Mouse (Mus musculus) bone marrow, adult 2 months (tissue): Measurements from ENCODE around the gene Zbed6. TPM values are rescaled to one million over a fixed set of nuclear protein-coding genes. Genes with fewer than 3 reads are reported as not detected.
A peak's percentile ranks its signal among the peaks of the same experiment; 100 is the strongest.

Experiments used
- H3K27ac ChIP-seq: fragments of 200-500 bp; 2 replicates; pipeline ENCODE4 v1.5.1; 2012; ENCODE audit warnings: low read depth, mild to moderate bottlenecking, control low read depth, inconsistent platforms, low read length; ENCODE audit not compliant: control insufficient read depth, poor library complexity, insufficient read depth
- H3K4me1 ChIP-seq: fragments of 200-500 bp; 2 replicates; pipeline ENCODE4 v1.6.1; 2011; ENCODE audit warnings: low read length; ENCODE audit not compliant: control insufficient read depth, insufficient read depth
- H3K4me3 ChIP-seq: fragments of 200-500 bp; replicated peaks from 2 replicates; pipeline ENCODE3; 2011; ENCODE audit warnings: mild to moderate bottlenecking, low read depth, low read length, control low read depth; ENCODE audit not compliant: control insufficient read depth
- CTCF ChIP-seq: fragments of 200-500 bp; IDR thresholded peaks from 2 replicates; pipeline ENCODE4 v1.5.1; 2011; ENCODE audit warnings: low read length, control low read depth; ENCODE audit not compliant: control insufficient read depth, insufficient read depth
- POLR2A ChIP-seq: fragments of 200-500 bp; IDR thresholded peaks from 2 replicates; pipeline ENCODE4 v1.6.1; 2011; ENCODE audit warnings: low read depth, mild to moderate bottlenecking, control low read depth, low read length, borderline replicate concordance; ENCODE audit not compliant: control insufficient read depth
- WGBS: fragments of 180-500 bp; shearing (Covaris S2); methylation state at CpG from one replicate; pipeline ENCODE4 v1.1.7; 2018; 5-methylcytosine and 5-hydroxymethylcytosine counted together
- polyA plus RNA-seq: library from polyadenylated mRNA; stranded (reverse); fragments of >200 nt; gene quantifications from 2 replicates; pipeline ENCODE4 v1.2.4, GENCODE M21; 2011; ENCODE audit warnings: low replicate concordance; ENCODE audit not compliant: missing spikeins, insufficient read depth, insufficient read length

Zbed6 gene
- polyA plus RNA-seq, 1 experiment, result not detected

- 76% methylated on average over 8 of the region's 8 CpGs for WGBS
- H3K4me1 ChIP-seq, result no peaks in the 10 kb centered on the region
- TF ChIP-seq POLR2A (no peak), CTCF (no peak)
- H3K4me3 ChIP-seq, result no peak overlapping the region
- H3K27ac ChIP-seq, result no peak overlapping the region
Observed at GRCm38 (mm10) chr1:133618311-133618710, 42.4 kb downstream of the Zbed6 start.

DNA sequence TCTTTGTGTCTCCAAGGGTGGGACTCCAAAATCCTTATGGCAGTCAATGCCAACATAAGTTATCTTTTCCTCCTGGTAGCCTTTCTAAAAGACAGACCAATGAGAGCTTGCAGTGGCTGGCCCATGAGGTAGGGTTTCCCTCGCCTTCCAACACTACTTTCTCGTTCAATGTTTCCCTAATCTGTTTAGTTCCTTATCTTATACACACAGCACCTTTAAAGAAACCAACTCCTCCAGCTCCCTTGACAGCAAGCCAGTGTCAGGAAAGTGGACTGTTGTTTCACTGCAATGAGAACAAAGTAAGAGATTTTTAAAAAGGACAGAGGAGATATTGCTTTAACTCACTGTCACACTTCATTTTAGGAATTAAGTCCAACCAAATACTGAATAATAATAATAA, 42.8 kb downstream of the Zbed6 start:
- 38% methylated on average over 2 of the region's 2 CpGs for WGBS
- no peak for TF ChIP-seq POLR2A
- TF ChIP-seq CTCF, result no peak
- no peak overlapping the region for H3K4me3 ChIP-seq
- H3K27ac ChIP-seq, result no peak overlapping the region
- no peaks in the 10 kb centered on the region for H3K4me1 ChIP-seq

DNA sequence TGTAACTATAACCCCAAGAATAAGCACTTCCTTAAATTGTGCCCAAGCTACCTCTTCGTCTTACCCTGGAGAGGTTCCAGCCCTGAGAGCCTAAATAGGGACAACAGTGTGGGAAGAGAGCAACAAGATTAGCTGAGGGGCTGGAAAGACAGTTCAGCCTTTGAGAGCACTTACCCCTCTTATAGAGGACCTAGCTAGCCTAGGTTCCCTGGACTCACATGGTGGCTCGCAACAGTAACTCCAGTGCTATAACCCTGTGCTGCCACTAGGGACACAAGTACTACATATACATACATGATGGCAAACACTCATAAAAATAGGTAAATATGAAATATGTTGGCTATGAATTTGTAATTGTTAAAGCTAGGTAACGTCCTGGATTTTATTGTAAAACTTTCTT, 46.9 kb downstream of the Zbed6 start:
- no peak overlapping the region for H3K4me3 ChIP-seq
- WGBS, result 62% methylated on average over 3 of the region's 3 CpGs
- TF ChIP-seq CTCF (peak; percentile 36; the same call in 1 of the 2 replicates), POLR2A (no peak)
- no peak overlapping the region for H3K27ac ChIP-seq
- no peaks in the 10 kb centered on the region for H3K4me1 ChIP-seq

DNA sequence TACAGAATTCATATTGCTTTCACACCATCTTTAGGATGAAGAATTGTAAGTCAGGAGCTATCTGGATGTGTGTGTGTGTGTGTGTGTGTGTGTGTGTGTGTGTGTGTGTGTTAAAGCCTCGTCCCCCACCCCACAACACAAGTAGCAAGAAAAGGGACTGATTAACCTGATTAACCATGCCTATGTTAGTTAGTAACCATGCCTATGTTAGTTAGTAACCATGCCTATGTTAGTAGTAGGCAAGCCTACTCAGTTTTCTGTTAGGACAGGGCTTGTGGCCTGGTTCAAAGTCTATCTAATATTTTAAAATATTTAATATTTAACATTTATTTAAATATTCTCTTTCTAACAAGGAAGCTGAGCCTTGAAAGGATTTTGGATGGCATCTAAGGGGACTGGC, 49.2 kb downstream of the Zbed6 start:
- H3K27ac ChIP-seq, result no peak overlapping the region
- H3K4me3 ChIP-seq, result no peak overlapping the region
- TF ChIP-seq POLR2A (no peak), CTCF (no peak)
- no peaks in the 10 kb centered on the region; the same call in 1 of the 2 replicates for H3K4me1 ChIP-seq
- 89% methylated on average over 1 of the region's 1 CpGs for WGBS

DNA sequence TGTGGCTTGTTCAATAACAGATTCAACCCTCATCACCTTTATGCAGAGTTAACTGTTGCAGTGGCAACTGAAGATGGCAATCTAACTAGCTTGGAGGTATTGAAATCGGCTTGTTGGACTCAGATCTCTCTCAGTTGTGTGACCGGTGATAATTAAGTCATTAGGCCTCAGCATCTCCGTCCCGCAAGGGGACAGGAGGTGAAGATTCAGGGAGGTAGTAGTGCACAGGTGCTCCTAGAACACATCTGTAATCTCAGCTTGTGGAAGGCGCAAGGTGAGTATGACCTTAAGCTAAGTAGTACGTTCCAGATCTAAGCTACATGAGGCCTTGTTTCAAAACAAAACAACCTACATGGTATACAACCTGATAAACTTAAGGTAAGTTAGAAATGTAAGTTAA, 50.1 kb downstream of the Zbed6 start:
- no peak overlapping the region for H3K4me3 ChIP-seq
- H3K4me1 ChIP-seq, result no peaks in the 10 kb centered on the region; the same call in 1 of the 2 replicates
- H3K27ac ChIP-seq, result no peak overlapping the region
- TF ChIP-seq CTCF (no peak), POLR2A (no peak)
- 56% methylated on average over 6 of the region's 6 CpGs for WGBS

GRCm38 (mm10) chr1:133609771-133610502, 50.7 kb downstream of the Zbed6 start, which contains the start of gene Snrpe:
TSS of gene Snrpe (minus strand) at chr1:133610291.
- Histone ChIP-seq H3K4me3 (peak within 1 kb of the TSS; percentile 91), H3K27ac (peak within 1 kb of the TSS; percentile 83), H3K4me1 (no peaks in the 10 kb centered on the region; the same call in 1 of the 2 replicates)
- WGBS, result under 1% methylated on average over 73 of the region's 73 CpGs
- TF ChIP-seq CTCF (peak; percentile 97), POLR2A (peak; percentile 84; the same call in 1 of the 2 replicates)

Other genes with a start within 250 kb of the Zbed6 start
- 1.1 and 3.1 TPM in 2 replicates for gene Sox13, start 236.5 kb downstream of the Zbed6 start, polyA plus RNA-seq
- 306 and 384 TPM in 2 replicates for gene Snrpe, start 50.6 kb downstream of the Zbed6 start, polyA plus RNA-seq
- gene Gm38394, start 433 bp upstream of the Zbed6 start, polyA plus RNA-seq, result 9.1 and 13.1 TPM in 2 replicates
- 9.5 and 16.1 TPM in 2 replicates for gene Lax1, start 29.2 kb upstream of the Zbed6 start, polyA plus RNA-seq
- 37.6 and 43.7 TPM in 2 replicates for gene Atp2b4, start 140.2 kb upstream of the Zbed6 start, polyA plus RNA-seq
- not detected in 2 replicates for gene Optc, start 247.1 kb upstream of the Zbed6 start, polyA plus RNA-seq